Mouse (Mus musculus) bone marrow macrophage, adult 2 months (primary cell): ENCODE data around the gene St3gal4.

Experiments used
- CTCF ChIP-seq: IDR thresholded peaks from 2 replicates; pipeline ENCODE4 v1.5.1; 2012; ENCODE audit warnings: low read depth, mild to moderate bottlenecking, low read length, moderate library complexity
- POLR2A ChIP-seq: IDR thresholded peaks from 2 replicates; pipeline ENCODE4 v1.6.1; 2012; ENCODE audit warnings: mild to moderate bottlenecking, low read depth, low read length, borderline replicate concordance

DNA sequence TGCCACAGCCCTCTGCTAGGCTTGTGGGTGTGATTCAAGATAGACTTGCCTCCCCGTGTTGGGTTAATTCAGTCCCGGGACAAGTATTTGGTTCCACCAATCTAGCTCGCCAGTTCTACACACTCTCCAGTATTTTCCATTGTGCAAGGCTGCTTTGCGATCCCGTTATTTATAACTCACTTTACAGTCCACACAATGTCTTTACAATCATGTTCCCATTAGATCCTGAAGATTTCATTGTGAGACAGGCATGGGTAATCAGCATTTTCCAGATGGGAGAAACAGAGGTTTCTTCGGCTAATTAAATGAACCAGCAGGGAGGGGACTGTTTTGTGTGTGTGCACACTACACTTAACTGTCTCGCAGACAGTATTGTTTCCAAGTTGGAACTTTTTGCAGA, 75.4 kb downstream of the St3gal4 start:
- no peak for TF ChIP-seq CTCF
- TF ChIP-seq POLR2A, result no peak
